Mouse (Mus musculus): ENCODE measurements around the gene Apbb2.

GRCm38 (mm10) chr5:66542521-66542920 lies 76.1 kb downstream of the Apbb2 start:
- no peak for TF ChIP-seq MYOD1 (IDR thresholded peaks at IDR 0.05; ENCODE audit: control insufficient read depth, insufficient read length, low read depth)
- TF ChIP-seq CTCF (IDR thresholded peaks at IDR 0.05; ENCODE audit: control insufficient read depth, insufficient read depth, insufficient read length) = no peak
- TF ChIP-seq MYOG (IDR thresholded peaks at IDR 0.05; ENCODE audit: control insufficient read depth, extremely low read depth, insufficient read length) = no peak
- TF ChIP-seq CEBPB (IDR thresholded peaks at IDR 0.05; ENCODE audit: low read depth) = no peak
- TF ChIP-seq MAX (IDR thresholded peaks at IDR 0.05) = peak; percentile 35
- no peak for TF ChIP-seq USF1 (IDR thresholded peaks at IDR 0.05; ENCODE audit: low read depth)
- no peak for TF ChIP-seq FOSL1 (IDR thresholded peaks at IDR 0.05; ENCODE audit: insufficient read depth, low read length, poor library complexity, severe bottlenecking)
